Mouse (Mus musculus) embryonic fibroblast, embryonic 13.5 days (primary cell): Measurements from ENCODE around the gene Fth1.

Experiments
- CTCF ChIP-seq: IDR thresholded peaks from 2 replicates; pipeline ENCODE4 v1.5.1; 2011; ENCODE audit warnings: mild to moderate bottlenecking, control low read depth, low read length, moderate library complexity, borderline replicate concordance; ENCODE audit not compliant: insufficient read depth
- POLR2A ChIP-seq: IDR thresholded peaks from 2 replicates; pipeline ENCODE4 v1.6.1; 2011; ENCODE audit warnings: low read depth, mild to moderate bottlenecking, control low read depth, low read length, moderate library complexity

DNA sequence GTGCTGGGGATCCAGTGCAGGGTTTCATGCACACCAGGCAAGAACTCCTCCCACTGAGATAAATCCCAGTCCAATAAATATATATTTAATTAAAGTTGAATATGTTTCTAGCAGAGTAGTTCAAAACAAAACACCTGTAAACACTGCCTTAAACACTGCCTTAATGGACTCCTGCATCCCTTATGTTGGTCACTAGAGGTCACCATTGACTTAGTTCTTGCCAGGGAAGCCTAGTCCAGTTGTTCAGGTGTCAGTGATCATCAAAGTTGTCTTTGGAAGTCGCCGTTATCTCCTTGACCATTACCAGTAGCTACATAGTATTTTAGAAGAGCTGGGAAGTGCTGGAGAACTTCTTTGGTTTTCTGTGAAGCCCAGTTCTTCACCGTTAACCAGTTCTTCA lies 19.9 kb downstream of the Fth1 start:
- peak; percentile 48; the same call in 1 of the 2 replicates for TF ChIP-seq CTCF
- TF ChIP-seq POLR2A: no peak
